Mouse (Mus musculus): Measurements from ENCODE around the gene Shisal2a.

Gene Shisal2a

GRCm38 (mm10) chr4:108406138-108406860 lies 23.1 kb upstream of the Shisal2a start:
- TF ChIP-seq NANOG (IDR thresholded peaks at IDR 0.05; ENCODE audit: borderline replicate concordance, low read length) (no peak), POU5F1 (IDR thresholded peaks at IDR 0.05; ENCODE audit: borderline replicate concordance, low read length) (no peak), CTCF (conservative IDR thresholded peaks at IDR 0.05; ENCODE audit: low read length) (no peak)
- Histone ChIP-seq H3K27me3 (ENCODE audit: insufficient read depth, low read length) (peaks cover 5% of the 10 kb centered on the region; the same call in 1 of the 2 replicates), H3K9me3 (ENCODE audit: low read length) (no peaks in the 10 kb centered on the region), H3K4me1 (replicated peaks; ENCODE audit: low read depth, low read length) (peaks cover 33% of the 10 kb centered on the region), H3K36me3 (ENCODE audit: insufficient read depth, low read length) (peaks cover 14% of the 10 kb centered on the region), H3K4me3 (replicated peaks; ENCODE audit: low read length) (peak overlapping the region; percentile 83)

- TF ChIP-seq NANOG (IDR thresholded peaks at IDR 0.05; ENCODE audit: borderline replicate concordance, low read length): no peak
- Histone ChIP-seq H3K9me3 (ENCODE audit: low read length) (no peaks in the 10 kb centered on the region), H3K36me3 (ENCODE audit: insufficient read depth, low read length) (peaks cover 18% of the 10 kb centered on the region), H3K27me3 (ENCODE audit: insufficient read depth, low read length) (peaks cover 5% of the 10 kb centered on the region; the same call in 1 of the 2 replicates), H3K4me3 (replicated peaks; ENCODE audit: low read length) (peak overlapping the region; percentile 83), H3K4me1 (replicated peaks; ENCODE audit: low read depth, low read length) (peaks cover 33% of the 10 kb centered on the region)
These were observed 22.6 kb upstream of the Shisal2a start for GRCm38 (mm10) chr4:108405766-108406137.

GRCm38 (mm10) chr4:108403861-108404635 lies 20.9 kb upstream of the Shisal2a start:
- peaks cover 33% of the 10 kb centered on the region for H3K4me1 ChIP-seq (replicated peaks; ENCODE audit: low read depth, low read length)
- peaks cover 5% of the 10 kb centered on the region; the same call in 1 of the 2 replicates for H3K27me3 ChIP-seq (ENCODE audit: insufficient read depth, low read length)
- H3K4me3 ChIP-seq (replicated peaks; ENCODE audit: low read length): no peak overlapping the region
- peaks cover 28% of the 10 kb centered on the region for H3K36me3 ChIP-seq (ENCODE audit: insufficient read depth, low read length)
- TF ChIP-seq NANOG (IDR thresholded peaks at IDR 0.05; ENCODE audit: borderline replicate concordance, low read length) (no peak), POU5F1 (IDR thresholded peaks at IDR 0.05; ENCODE audit: borderline replicate concordance, low read length) (no peak), CTCF (conservative IDR thresholded peaks at IDR 0.05; ENCODE audit: low read length) (no peak)
- H3K9me3 ChIP-seq (ENCODE audit: low read length): no peaks in the 10 kb centered on the region

- TF ChIP-seq CTCF (conservative IDR thresholded peaks at IDR 0.05; ENCODE audit: low read length) (no peak), POU5F1 (IDR thresholded peaks at IDR 0.05; ENCODE audit: borderline replicate concordance, low read length) (no peak), NANOG (IDR thresholded peaks at IDR 0.05; ENCODE audit: borderline replicate concordance, low read length) (no peak)
- peaks cover 5% of the 10 kb centered on the region; the same call in 1 of the 2 replicates for H3K4me1 ChIP-seq (replicated peaks; ENCODE audit: low read depth, low read length)
These were observed 17.2 kb upstream of the Shisal2a start for GRCm38 (mm10) chr4:108400395-108400794.

GRCm38 (mm10) chr4:108394236-108394635 lies 11.1 kb upstream of the Shisal2a start:
- no peak for TF ChIP-seq POU5F1 (IDR thresholded peaks at IDR 0.05; ENCODE audit: borderline replicate concordance, low read length)
- no peak for TF ChIP-seq CTCF (conservative IDR thresholded peaks at IDR 0.05; ENCODE audit: low read length)
- no peak for TF ChIP-seq NANOG (IDR thresholded peaks at IDR 0.05; ENCODE audit: borderline replicate concordance, low read length)

More at GRCm38 (mm10) chr4:108400395-108400794, 17.2 kb upstream of the Shisal2a start:
- Histone ChIP-seq H3K4me3 (replicated peaks; ENCODE audit: low read length) (no peak overlapping the region), H3K27me3 (ENCODE audit: insufficient read depth, low read length) (no peaks in the 10 kb centered on the region), H3K9me3 (ENCODE audit: low read length) (no peaks in the 10 kb centered on the region), H3K36me3 (ENCODE audit: insufficient read depth, low read length) (peaks cover 28% of the 10 kb centered on the region)

GRCm38 (mm10) chr4:108392558-108392957 lies 9.4 kb upstream of the Shisal2a start:
- no peak for TF ChIP-seq CTCF (conservative IDR thresholded peaks at IDR 0.05; ENCODE audit: low read length)
- TF ChIP-seq NANOG (IDR thresholded peaks at IDR 0.05; ENCODE audit: borderline replicate concordance, low read length): no peak
- H3K27me3 ChIP-seq (ENCODE audit: insufficient read depth, low read length): no peaks in the 10 kb centered on the region

More at GRCm38 (mm10) chr4:108394236-108394635, 11.1 kb upstream of the Shisal2a start:
- Histone ChIP-seq H3K27me3 (ENCODE audit: insufficient read depth, low read length) (no peaks in the 10 kb centered on the region), H3K4me1 (replicated peaks; ENCODE audit: low read depth, low read length) (peaks cover 13% of the 10 kb centered on the region), H3K4me3 (replicated peaks; ENCODE audit: low read length) (no peak overlapping the region), H3K36me3 (ENCODE audit: insufficient read depth, low read length) (no peaks in the 10 kb centered on the region), H3K9me3 (ENCODE audit: low read length) (peaks cover 6% of the 10 kb centered on the region)

GRCm38 (mm10) chr4:108391124-108391523 lies 8.0 kb upstream of the Shisal2a start:
- H3K4me1 ChIP-seq (replicated peaks; ENCODE audit: low read depth, low read length): peaks cover 42% of the 10 kb centered on the region
- no peaks in the 10 kb centered on the region for H3K36me3 ChIP-seq (ENCODE audit: insufficient read depth, low read length)
- peaks cover 6% of the 10 kb centered on the region for H3K9me3 ChIP-seq (ENCODE audit: low read length)
- TF ChIP-seq POU5F1 (IDR thresholded peaks at IDR 0.05; ENCODE audit: borderline replicate concordance, low read length) (no peak), CTCF (conservative IDR thresholded peaks at IDR 0.05; ENCODE audit: low read length) (no peak), NANOG (IDR thresholded peaks at IDR 0.05; ENCODE audit: borderline replicate concordance, low read length) (no peak)
- no peak overlapping the region for H3K4me3 ChIP-seq (replicated peaks; ENCODE audit: low read length)
- no peaks in the 10 kb centered on the region for H3K27me3 ChIP-seq (ENCODE audit: insufficient read depth, low read length)

More at GRCm38 (mm10) chr4:108392558-108392957, 9.4 kb upstream of the Shisal2a start:
- H3K4me3 ChIP-seq (replicated peaks; ENCODE audit: low read length): no peak overlapping the region
- no peaks in the 10 kb centered on the region for H3K36me3 ChIP-seq (ENCODE audit: insufficient read depth, low read length)
- H3K4me1 ChIP-seq (replicated peaks; ENCODE audit: low read depth, low read length): peaks cover 28% of the 10 kb centered on the region
- H3K9me3 ChIP-seq (ENCODE audit: low read length): peaks cover 6% of the 10 kb centered on the region

GRCm38 (mm10) chr4:108388741-108389140 lies 5.6 kb upstream of the Shisal2a start:
- TF ChIP-seq POU5F1 (IDR thresholded peaks at IDR 0.05; ENCODE audit: borderline replicate concordance, low read length) (no peak), NANOG (IDR thresholded peaks at IDR 0.05; ENCODE audit: borderline replicate concordance, low read length) (no peak), CTCF (conservative IDR thresholded peaks at IDR 0.05; ENCODE audit: low read length) (no peak)
- H3K9me3 ChIP-seq (ENCODE audit: low read length): no peaks in the 10 kb centered on the region

More at GRCm38 (mm10) chr4:108388741-108389140, 5.6 kb upstream of the Shisal2a start:
- peaks cover 66% of the 10 kb centered on the region for H3K4me1 ChIP-seq (replicated peaks; ENCODE audit: low read depth, low read length)
- H3K36me3 ChIP-seq (ENCODE audit: insufficient read depth, low read length): no peaks in the 10 kb centered on the region
- H3K27me3 ChIP-seq (ENCODE audit: insufficient read depth, low read length): peaks cover 9% of the 10 kb centered on the region
- H3K4me3 ChIP-seq (replicated peaks; ENCODE audit: low read length): no peak overlapping the region

All from E14TG2a.4 (cell line).